Mouse (Mus musculus): ENCODE results near the gene Rhobtb3. TPM values are rescaled to one million over a fixed set of nuclear protein-coding genes. Genes with fewer than 3 reads are reported as not detected.
A peak's percentile ranks its signal among the peaks of the same experiment; 100 is the strongest.

Rhobtb3 gene
- total RNA-seq, 2 experiments from 2014 or later, result 4.3 to 5.4 TPM

DNA sequence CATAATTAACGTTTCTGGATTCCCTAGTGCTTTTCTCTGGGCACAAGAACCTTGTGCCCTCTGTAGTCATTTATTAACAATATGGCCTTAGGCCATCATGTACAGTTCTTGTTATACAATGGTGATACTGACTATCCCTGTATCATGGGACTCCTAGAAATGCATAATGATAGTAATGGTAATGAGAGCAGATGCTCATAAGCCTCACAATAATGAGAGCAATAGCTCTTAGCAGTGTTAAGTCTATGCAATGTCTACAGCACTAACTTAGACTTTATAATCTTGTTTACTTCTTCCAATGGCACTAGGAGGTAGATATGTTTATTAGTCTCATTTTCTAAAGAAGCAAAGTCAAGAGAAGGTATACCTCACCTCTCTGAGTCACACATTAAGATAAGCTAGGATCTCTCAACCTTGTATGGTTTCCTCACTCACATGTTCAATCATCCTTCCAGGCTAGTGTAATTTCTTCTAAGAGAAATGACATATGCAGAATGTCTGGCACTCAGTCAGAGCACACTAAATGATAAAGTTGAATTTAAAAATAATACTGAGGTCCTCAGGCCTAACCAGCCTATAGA lies 84.4 kb downstream of the Rhobtb3 start:
- no peak for ATAC-seq (replicated peaks; ENCODE audit: low FRiP score, low TSS enrichment, poor library complexity, severe bottlenecking)

GRCm38 (mm10) chr13:75853118-75853517 lies 90.6 kb downstream of the Rhobtb3 start:
- peak; percentile 63 for ATAC-seq (replicated peaks; ENCODE audit: low FRiP score, low TSS enrichment, poor library complexity, severe bottlenecking)

DNA sequence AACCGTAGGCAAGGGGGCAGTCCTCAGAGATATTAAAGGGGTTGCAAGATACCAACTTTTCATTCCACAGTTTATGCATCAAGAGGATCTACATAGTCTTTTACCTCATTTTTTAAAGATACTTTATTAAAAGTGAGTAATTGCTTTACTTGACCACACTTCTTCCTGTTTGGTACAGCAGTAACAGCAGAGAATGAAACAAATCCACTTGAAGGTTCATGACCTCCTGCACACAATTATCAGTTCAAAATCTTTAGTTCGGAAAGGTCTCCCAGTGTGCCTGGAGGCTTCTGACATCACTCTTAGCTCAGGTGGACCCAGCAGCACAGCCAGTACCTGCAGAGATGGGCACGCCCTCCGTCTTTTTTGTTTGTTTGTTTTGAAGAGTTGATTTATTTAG lies 91.7 kb downstream of the Rhobtb3 start:
- ATAC-seq (replicated peaks; ENCODE audit: low FRiP score, low TSS enrichment, poor library complexity, severe bottlenecking), result no peak

DNA sequence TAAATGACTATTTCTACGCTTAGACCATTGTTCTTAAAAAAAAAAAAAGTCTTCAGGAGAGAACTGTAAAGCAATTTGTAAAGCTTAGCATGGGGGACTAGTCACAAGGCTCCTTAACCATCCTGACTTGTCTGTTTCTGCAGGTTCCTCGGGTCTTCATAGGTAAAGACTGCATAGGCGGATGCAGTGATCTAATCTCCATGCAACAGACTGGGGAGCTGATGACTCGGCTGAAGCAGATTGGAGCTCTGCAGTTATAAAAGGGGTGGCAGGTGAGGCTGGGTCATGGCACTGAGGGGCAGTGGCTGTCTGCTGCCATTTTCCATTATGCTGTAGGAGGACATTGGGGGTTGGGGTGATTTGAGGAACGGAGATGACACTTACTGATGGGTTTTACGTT lies 96.7 kb downstream of the Rhobtb3 start:
- 0 out of 2 replicates have a peak, but pooled peaks have one; percentile 40 for ATAC-seq (replicated peaks; ENCODE audit: low FRiP score, low TSS enrichment, poor library complexity, severe bottlenecking)

- no peak for ATAC-seq (replicated peaks; ENCODE audit: low FRiP score, low TSS enrichment, poor library complexity, severe bottlenecking)
Measured at GRCm38 (mm10) chr13:75845519-75846166, 98.1 kb downstream of the Rhobtb3 start.

- no peak for ATAC-seq (replicated peaks; ENCODE audit: low FRiP score, low TSS enrichment, poor library complexity, severe bottlenecking)
Measured at GRCm38 (mm10) chr13:75844833-75845518, 98.7 kb downstream of the Rhobtb3 start.

GRCm38 (mm10) chr13:75843993-75844683 lies 99.6 kb downstream of the Rhobtb3 start:
- no peak for ATAC-seq (replicated peaks; ENCODE audit: low FRiP score, low TSS enrichment, poor library complexity, severe bottlenecking)

DNA sequence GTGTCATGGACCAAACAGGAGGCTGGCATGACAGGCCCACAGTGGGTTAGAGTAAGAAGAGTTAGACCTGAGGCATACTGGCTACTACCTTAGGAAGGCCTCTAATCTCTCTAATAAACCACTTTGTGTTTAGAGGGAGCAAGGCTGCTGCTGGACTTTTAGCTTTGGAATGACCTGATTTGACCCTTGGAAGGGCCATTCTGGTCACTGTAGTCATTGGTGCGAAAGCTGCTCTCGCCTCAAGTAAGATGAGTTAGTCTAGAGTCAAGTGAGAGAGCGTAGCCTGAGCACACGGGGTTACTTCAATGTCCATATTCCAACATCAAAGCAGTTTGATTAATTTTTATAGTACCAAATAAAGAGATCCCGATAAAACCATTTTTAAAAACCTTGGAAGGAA lies 100.4 kb downstream of the Rhobtb3 start:
- no peak for ATAC-seq (replicated peaks; ENCODE audit: low FRiP score, low TSS enrichment, poor library complexity, severe bottlenecking)

DNA sequence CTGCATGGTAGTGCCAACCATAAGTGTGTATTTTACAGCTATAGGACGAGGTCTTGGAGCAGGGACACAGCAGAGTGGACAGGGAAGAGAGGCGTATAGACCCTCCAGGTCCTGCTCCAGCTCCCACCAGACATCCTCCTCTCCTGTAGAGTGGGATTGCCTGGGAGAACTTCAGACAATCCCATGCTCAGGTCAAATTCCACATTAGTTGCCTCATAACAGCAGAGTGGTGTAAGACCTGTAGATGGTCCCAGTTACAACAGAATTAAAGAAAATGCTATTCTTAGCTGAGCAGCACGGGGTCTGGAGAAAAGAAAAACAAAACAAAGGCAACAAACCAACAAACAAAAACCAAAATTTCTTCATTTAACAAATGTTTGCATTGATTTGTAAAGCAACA lies 101.8 kb downstream of the Rhobtb3 start:
- ATAC-seq (replicated peaks; ENCODE audit: low FRiP score, low TSS enrichment, poor library complexity, severe bottlenecking), result no peak

DNA sequence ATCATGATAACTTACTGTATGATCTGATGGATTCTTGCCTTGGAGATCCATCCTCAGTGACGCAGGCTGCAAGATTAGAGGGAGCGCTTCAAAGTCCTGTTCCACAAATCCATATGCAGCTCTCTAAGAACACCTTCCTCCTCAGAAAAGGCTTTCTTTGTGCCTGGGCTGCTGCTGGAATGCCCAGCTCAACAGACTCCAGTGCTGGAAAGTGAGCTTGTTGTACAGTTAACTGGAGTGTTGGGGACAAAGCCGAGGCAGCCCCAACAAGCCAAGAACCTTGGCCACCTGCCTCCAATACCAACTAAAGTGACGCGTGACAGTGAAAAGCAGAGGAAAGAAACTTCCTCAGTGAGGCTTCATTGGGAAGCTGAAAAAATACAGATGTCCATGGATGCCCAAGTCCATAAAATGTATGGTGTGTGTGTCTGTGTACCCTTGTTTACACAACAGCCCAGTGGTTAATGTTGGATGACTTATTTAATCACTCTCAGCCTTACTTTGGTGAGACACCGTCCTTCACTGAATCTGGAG lies 102.9 kb downstream of the Rhobtb3 start:
- no peak for ATAC-seq (replicated peaks; ENCODE audit: low FRiP score, low TSS enrichment, poor library complexity, severe bottlenecking)

DNA sequence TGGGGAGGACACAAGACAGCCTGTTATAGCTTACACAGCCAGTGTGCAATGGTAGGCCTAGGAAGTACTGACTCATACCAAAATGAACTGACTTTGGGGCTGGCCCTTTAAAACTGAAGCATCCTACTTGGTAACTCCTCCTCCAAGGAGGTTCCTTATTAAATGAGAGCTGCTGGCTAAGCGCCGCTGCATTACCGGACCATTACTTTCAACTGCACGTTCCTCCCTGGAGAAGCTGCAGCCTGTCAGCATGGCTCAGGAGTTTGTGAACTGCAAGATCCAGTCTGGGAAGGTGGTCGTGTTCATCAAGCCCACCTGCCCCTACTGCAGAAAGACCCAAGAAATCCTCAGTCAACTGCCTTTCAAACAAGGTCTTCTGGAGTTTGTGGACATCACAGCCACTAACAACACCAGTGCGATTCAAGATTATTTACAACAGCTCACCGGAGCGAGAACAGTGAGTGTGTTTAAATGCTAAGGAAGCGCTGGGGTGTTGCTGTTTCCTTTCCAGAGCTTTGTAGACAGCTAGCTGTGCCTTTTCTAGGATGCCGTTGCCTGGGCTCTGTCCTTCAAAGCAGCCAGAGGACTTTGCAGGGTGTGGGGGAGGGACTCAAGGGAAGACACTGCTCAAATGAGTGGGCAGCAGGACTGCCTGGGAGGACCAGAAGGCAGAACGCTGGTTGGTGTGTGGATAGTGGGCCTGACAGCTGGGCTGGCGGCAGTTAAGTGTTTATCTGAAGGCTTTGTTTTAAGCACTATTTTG lies 103.8 kb downstream of the Rhobtb3 start, which contains the start of gene Glrx:
Gene Glrx, plus strand, starts transcription at position 150 of the 763 bp plus-strand sequence.
- peak; percentile 90 for ATAC-seq (replicated peaks; ENCODE audit: low FRiP score, low TSS enrichment, poor library complexity, severe bottlenecking)

GRCm38 (mm10) chr13:75838506-75838905 lies 105.2 kb downstream of the Rhobtb3 start:
- ATAC-seq (replicated peaks; ENCODE audit: low FRiP score, low TSS enrichment, poor library complexity, severe bottlenecking), result no peak

GRCm38 (mm10) chr13:75835461-75835860 lies 108.3 kb downstream of the Rhobtb3 start:
- ATAC-seq (replicated peaks; ENCODE audit: low FRiP score, low TSS enrichment, poor library complexity, severe bottlenecking), result no peak

DNA sequence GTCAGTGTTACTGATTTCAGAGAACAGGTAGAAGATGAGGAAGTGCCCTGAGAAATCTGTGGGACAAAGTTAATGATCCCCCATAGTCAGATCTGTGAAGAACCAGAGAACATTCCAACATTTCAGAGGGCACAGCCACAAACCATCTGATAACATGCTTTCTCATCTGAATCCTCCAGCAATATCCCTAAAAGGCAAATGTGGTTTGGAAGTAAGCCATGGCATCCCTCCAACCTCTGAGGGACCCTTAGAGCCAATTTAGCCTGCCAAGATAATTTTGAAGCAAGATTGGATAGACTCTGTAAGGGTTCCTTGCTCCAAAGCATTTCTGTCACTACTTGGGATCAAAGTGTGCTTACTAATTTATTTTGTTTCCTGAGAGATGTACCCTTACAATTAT lies 110.2 kb downstream of the Rhobtb3 start:
- no peak for ATAC-seq (replicated peaks; ENCODE audit: low FRiP score, low TSS enrichment, poor library complexity, severe bottlenecking)

- ATAC-seq (replicated peaks; ENCODE audit: low FRiP score, low TSS enrichment, poor library complexity, severe bottlenecking), result no peak
Measured at GRCm38 (mm10) chr13:75832697-75833096, 111.0 kb downstream of the Rhobtb3 start.

- no peak for ATAC-seq (replicated peaks; ENCODE audit: low FRiP score, low TSS enrichment, poor library complexity, severe bottlenecking)
Measured at GRCm38 (mm10) chr13:75831710-75832109, 112.0 kb downstream of the Rhobtb3 start.

- ATAC-seq (replicated peaks; ENCODE audit: low FRiP score, low TSS enrichment, poor library complexity, severe bottlenecking), result no peak
Measured at GRCm38 (mm10) chr13:75830708-75831107, 113.0 kb downstream of the Rhobtb3 start.

DNA sequence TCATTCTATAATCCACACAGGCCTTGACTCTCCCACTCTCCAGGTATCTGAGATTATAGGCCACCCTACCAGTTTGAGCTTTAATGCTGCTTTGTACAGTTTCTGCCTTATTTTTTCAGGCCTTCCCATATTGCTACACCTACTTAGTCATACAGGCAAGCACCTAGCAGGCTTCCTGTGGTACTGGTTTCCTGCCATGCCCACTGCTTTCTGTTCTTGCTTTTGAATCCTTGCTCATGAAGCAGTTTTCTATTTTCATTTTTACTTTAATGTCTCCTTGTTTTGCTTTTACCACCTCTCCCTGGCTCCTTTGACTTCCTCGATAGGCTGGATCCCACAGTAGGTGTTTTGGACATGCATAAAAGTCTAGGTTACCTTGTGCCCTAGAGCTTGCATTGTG lies 118.3 kb downstream of the Rhobtb3 start:
- ATAC-seq (replicated peaks; ENCODE audit: low FRiP score, low TSS enrichment, poor library complexity, severe bottlenecking), result no peak

GRCm38 (mm10) chr13:75824611-75825319 lies 119.0 kb downstream of the Rhobtb3 start:
- no peak for ATAC-seq (replicated peaks; ENCODE audit: low FRiP score, low TSS enrichment, poor library complexity, severe bottlenecking)

Measured in megakaryocyte-erythroid progenitor cell, adult 5-6 weeks (primary cell).